Mouse (Mus musculus) urinary bladder, postnatal 4 days (tissue): ENCODE measurements at regions not wholly inside any gene's neighbourhood (a gene's known extent, or its start where the extent isn't known, plus 50 kb on each side); places are given as distances from the start of the nearest gene placed in this dataset.
"Not testable (repeated sequence)": the region's sequence is repeated elsewhere in the genome, so short reads cannot be mapped to it uniquely, and the experiment has no call there.

Source experiments
- DNase-seq, 2 experiments: peaks; one replicate each; pipeline ENCODE4 v3.0.0; 2021 to 2022; ENCODE audit warnings: low spot score in 2 of 2

DNA sequence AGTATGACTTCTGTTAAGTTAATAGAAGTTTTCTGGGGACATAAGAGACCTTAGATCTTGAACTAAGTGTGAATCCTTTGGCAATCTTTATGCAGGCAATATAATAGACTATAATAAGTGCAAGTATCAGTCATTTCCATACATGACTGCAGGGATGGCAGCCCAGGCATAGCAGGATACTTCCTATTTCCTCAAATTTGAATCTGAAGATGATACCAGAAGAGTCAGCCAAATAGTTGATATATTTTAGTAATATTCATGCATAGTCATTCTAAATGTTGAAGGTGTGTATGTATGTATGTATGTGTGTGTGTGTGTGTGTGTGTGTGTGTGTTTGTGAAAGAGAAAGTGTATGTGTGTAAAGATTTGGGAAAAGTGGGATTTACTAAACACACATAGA, 64.3 kb downstream of the Prl2c2 start:
- DNase-seq: not testable (repeated sequence)

DNA sequence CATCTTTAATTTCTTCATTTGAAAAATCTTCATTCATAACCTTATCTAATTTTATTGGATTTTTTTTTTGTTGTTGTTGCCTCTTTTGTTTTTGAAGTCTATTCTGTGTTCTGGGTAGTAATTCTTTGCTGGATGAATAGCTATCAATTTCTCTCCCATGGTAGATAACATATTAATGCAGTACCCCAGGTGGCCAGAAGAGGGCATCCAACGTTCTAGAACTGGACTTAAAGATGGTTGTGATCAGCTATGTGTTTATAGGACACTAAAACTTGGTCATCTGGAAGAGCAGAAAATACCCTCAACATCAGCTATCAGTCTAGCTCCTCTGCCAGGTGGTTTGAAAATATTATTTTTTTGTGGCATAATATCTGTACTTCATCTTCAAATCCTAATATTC, 70.1 kb downstream of the Prl2c2 start:
- DNase-seq: not testable (repeated sequence)

DNA sequence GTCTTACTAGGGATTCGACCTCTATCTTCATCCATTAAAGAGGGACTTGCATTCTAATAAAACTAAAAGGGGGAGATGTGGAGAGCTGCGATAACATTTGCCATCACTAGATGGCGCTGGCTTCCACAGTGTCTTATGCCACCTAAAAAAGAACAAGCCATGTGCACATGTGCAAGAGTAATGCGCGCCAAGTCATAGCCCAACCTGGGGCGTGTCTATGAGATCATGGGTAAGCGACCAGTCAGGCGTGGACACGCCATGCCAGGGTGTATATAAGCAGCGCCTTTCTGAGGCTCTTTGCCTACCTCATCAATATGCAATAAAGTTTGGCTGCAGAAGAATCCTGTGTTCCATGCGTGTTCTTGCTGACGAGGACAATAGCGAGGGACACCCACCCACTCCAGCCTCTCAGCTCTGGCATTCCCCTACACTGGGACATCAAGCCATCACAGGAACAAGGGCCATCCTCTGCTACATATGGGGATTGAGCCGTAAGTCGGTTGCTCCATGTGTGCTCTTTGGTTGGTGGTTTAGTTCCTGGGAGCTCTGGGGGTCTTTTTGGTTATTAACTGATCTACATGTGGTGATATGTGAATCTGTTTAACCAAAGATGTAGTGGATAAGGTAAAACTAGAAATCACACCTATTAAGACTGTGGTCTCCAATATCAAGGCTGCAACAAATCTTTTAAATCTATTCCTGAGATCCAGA, 73.1 kb downstream of the Prl2c2 start:
- DNase-seq: not testable (repeated sequence)

DNA sequence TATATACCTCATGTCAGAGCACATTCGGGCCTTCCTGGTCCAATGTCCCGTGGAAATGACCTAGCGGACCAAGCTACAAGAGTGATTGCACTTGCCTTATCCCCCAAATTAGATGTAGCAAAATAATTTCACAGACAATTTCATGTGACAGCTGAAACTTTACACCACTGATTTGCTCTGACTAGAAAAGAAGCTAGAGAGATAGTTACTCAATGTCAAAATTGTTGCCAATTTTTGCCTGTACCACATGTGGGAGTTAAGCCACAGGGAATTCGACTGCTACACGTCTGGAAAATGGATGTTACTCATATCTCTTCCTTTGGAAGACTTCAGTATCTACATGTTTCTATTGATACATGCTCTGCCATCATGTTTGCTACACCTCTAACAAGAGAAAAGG, 74.6 kb downstream of the Prl2c2 start:
- no peak for DNase-seq

DNA sequence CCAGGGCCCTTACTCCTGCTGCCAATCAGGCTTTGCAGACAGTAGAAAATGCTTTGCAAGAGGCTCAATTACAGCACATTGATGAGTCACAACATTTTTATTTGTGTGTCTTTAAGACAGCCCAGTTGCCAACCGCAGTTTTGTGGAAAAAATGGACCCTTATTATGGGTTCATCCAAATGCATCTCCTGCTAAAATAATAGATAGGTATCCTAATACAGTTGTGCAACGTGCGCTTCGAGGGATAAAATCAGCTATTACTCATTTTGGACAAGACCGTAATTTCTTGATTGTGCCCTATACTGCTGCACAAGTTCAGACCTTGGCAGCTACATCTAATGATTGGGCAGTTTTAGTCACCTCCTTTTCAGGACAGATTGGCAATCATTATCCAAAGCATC, 75.4 kb downstream of the Prl2c2 start:
- no peak for DNase-seq

DNA sequence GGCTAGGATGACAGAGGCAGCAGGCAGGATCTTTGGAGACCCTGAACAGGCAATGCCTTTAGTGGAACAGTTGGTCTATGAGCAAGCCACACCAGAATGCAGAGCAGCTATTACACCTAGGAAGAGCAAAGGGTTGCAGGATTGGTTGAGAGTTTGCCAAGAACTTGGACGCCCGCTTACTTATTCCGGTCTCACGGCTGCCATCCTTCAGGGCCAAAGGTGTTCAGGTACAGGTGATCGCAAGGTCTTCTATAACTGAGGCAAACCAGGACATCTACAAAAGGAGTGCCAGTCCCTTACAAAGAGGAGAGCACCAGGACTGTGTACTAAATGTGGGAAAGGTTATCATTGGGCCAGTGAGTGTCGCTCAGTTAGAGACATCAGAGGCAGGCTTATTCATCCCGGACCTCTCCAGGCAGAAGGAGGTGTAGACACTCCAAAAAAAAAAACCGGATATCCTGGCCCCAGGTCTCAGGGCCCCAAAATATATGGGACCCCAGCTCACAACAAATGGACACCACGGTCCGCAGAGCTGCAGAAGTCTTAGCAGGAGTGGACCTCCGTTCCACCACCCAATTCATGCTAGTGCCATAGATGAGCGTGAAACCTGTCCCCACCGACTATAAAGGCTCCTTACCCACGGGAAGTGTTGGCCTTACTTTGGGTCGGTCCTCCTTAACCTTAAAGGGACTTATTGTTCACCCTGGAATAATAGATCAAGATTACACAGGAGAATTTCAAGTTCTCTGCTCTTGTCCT, 77.4 kb downstream of the Prl2c2 start:
- no peak for DNase-seq

DNA sequence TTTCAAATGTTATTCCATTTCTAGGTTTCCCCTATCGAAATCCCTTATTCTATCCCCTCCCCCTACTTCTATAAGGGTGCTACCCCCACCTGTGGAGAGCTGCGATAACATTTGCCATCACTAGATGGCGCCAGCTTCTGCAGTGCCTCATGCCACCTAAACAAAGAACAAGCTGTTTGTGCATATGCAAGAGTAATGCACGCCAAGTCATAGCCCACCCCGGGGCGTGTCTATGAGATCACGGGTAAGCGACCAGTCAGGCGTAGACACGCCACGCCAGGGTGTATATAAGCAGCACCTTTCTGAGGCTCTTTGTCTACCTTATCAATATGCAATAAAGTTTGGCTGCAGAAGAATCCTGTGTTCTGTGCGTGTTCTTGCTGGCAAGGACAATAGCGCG, 79.6 kb downstream of the Prl2c2 start:
- no peak for DNase-seq

DNA sequence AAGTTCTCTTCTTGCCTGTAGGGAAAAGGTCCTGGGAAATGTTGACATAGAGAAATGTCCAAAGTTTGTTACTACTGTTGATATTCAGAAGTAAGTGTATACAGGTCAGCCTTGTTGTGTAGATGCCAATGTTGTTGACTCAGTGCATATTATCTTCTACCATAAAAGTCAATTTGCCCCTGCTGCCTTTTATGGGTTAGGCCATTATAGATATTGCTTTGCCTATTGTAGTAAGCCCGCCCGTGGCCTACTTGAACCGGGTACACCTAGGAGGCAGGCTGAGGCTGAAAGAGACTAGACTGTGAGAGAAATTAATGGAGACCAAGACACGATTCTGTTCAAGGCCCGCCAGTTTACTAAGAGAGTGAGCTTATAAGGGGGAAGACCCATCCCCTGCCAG, 92.3 kb downstream of the Prl2c2 start:
- no peak for DNase-seq

DNA sequence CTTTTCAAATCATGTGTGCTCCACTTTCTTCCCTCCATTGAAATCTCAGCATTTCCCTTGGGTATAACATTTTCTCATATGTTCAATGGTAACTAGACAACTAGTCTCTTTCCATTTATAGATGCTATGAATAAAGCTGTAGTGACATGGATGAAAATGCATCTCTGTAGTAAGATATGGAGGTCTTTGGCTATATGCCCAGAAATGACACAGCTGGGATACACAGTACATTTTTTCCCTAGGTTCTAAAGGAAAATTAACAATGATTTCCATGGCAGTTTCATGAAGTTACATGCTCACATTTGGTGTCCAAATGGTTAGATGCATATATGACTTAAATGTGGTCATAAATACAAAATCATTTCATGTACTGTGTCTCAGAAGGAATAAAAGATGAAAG, 99.0 kb downstream of the Prl2c2 start:
- no peak for DNase-seq

DNA sequence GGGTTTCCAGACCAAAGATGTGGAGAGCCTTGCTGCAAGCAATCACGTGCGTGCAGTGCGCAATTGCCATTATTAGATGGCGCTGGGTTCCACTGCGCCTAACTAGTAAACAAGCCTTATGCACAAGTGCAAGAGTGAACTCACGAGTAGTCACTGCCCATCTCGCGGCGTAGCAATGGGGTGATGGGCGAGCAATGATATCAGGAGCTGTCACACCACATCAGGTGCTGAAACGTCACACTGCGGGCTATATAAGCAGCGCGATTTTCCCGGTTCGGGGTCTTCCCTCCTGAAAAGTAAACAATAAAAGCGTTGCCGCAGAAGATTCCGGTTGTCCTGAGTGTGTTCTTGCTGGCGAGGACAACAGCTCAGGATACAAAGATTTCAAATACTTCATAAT, 89.8 kb upstream of the Prl2c3 start:
- DNase-seq: not testable (repeated sequence)

DNA sequence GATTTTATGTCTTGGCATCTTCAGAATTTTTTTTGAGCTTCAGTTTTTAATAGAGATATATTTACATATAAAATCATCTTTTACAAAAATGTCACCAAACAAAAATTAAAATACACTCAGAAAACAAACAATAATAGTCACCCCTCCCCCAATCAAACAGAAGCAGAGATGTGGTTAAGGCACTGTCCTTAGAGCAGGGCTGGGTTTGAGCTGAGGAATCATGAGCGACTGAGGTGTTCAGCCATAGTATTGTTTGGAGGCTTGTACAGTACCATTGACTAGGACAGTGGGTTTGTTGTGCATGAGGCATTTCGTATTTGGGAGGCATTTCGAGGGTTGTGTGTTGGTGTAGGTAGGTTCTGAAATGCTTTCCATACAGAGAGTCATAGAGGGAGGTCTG, 79.6 kb upstream of the Prl2c3 start:
- DNase-seq: not testable (repeated sequence)

DNA sequence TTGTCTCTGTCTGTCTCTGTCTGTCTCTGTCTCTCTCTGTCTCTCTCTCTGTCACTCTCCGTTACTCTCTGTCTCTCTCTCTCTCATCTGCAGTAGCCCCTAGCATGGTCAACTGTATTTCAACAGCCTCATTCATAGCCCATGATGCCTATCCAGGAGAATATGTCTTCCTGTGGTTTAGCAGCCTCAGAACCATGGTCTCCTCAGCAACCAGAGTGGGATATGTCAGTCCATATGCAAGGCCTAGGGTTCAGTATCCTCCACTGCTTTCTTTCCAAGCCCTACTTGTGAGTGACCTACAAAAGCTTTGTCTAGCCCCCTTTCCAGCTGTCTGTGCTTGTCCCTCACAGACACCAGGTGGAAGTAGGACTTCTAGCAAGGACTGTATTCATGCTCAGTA, 65.1 kb upstream of the Prl2c3 start:
- not testable (repeated sequence) for DNase-seq

DNA sequence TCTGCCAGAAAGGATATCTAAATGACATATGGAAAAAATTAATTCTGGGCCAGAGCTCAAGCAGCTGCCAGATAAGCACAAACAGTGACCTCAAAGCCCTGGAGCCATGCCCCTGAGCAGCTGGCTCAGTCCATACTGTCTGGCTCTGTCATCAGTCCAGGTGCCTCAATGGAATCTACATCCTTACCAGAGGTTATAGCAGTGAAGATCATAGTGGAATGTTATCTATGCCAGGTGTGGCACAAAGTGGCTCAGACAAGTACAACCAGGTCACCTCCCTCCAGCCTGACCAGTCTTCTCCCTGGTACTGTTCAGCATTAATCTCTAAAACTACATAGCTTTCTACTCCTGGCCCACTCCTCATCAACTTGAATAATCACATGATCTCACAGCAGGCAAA, 64.4 kb upstream of the Prl2c3 start:
- no peak for DNase-seq

DNA sequence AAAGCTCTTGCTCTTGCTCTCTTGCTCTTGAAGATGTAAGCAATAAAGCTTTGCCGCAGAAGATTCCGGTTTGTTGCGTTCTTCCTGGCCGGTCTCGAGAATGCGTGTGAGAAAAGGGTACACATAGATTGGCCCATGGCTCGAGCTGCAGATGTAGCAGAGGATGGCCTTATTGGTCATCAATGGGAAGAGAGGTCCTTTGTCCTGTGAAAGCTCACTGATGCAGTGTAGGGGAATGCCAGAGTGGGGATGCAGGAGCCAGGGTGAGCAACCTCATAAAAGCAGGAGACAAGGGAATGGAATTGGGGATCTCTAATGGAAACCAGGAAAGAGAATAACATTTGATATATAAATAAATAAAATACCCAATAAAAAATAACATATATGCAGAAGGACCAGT, 63.7 kb upstream of the Prl2c3 start:
- DNase-seq: not testable (repeated sequence)

DNA sequence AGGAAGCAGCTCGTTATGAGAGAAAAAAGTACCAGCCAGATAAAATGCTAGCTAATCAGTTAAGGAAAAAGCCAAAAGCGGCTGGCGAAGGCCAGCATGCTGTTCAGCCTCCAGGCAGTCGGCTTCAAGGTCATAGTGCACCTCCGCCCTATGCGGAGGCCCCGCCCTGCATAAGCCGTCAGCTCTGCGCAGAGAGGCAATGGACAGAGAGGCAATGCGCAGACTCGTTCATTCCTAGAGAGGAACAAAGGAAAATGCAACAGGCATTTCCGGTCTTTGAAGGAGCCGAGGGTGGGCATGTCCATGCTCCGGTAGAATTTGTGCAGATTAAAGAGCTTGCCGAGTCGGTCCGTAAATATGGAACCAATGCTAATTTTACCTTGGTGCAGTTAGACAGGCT, 61.1 kb upstream of the Prl2c3 start:
- DNase-seq: peak in 1 of 2 experiments; percentile 58

DNA sequence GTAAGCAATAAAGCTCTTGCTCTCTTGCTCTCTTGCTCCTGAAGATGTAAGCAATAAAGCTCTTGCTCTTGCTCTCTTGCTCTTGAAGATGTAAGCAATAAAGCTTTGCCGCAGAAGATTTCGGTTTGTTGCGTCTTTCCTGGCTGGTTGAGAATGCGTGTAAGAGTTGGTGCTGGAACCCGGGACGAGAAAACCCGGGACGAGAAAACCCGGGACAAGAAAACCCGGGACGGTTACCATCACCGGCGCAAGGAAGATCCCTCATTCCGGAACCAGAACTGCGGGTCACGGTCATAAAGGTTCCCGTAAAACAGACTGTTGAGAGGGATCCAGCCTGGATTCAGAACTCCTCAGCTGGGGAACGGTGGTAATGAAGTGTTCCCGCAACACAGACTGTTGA, 60.1 kb upstream of the Prl2c3 start:
- peak in 1 of 2 experiments; percentile 59 for DNase-seq
